Mouse (Mus musculus) cerebral cortex, adult 2 months (tissue): ENCODE measurements around the gene Ghdc.

Experiments
- WGBS: fragments of 180-500 bp; shearing (Covaris S2); methylation state at CpG from one replicate; pipeline ENCODE4 v1.1.7; 2018; 5-methylcytosine and 5-hydroxymethylcytosine counted together

Gene Ghdc

DNA sequence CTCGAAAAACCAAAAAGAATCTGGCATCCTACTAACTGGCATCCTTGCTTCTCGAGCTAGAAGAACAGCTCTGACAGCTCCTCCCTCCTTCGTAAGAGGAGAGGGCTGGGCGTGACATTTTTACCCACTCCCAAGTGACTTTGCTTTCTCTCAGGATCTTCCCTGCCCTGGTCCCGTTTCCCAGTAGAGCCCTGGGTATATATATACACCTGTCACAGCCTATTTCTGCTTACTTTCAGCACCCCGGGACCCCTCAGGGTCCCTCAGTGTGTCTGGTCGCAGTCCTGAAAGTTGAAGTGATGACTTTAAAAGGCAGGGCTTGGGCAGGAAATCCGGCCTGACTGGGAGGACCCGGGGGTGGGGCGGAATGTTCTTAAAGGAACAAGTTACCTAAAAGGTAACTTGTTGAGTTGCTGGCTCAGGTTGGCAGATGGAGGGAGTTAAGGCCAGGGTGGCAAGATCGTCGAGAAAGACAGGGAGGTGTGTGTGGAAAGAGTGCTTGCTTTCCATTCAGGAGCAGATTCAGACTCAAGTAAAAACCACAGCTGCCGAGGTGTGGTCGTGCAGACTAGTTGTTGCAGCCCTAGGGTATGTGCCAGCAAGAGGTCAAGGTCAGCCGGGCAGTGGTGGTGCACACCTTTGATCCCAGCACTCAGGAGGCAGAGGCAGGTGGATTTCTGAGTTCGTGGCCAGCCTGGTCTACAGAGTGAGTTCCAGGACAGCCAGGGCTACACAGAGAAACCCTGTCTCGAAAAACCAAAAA is at the start of gene Ghdc:
Gene Ghdc, minus strand, starts transcription at position 312 of the 763 bp plus-strand sequence.
- WGBS = 19% methylated on average over 17 of the region's 17 CpGs

DNA sequence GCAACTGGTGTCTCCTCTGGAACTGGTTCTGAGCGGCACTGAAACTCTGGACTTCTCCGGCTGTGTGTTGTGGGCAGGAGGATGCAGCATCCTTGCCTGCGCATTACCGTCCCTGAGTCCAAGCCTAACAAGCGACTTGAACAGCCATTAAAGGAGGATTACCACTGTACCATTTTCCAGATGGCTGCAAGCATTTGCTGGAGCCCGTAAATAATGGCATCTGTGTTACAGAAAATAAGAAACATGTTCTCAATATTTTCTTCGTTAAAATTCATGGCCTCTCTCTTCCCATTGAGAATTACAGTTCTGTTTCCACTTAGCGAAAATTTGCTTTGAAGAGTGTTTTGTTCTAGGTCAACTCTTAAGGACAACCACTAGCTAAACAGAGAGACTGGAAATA is 49.3 kb upstream of the Ghdc start:
- WGBS = 71% methylated on average over 8 of the region's 8 CpGs

GRCm38 (mm10) chr11:100819626-100820025 is 48.9 kb upstream of the Ghdc start:
- 91% methylated on average over 16 of the region's 16 CpGs for WGBS

DNA sequence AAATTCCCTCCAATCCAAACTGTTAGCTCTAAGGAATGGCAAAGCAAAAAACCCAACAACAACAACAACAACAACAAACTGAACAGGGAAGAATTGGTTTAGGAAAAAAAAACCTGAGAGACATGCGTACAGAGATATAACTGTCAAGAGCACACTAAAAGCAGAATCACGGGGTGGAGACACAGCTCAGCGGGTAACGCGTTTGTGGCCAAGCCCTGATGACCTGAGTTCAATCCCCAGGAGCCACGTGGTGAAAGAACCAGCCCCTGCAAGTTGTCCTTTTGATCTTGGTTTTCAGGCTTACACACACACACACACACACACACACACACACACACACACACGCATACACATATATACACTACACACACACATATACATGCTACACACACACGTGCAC is 48.3 kb upstream of the Ghdc start:
- WGBS = 89% methylated on average over 8 of the region's 8 CpGs

GRCm38 (mm10) chr11:100818359-100819012 is 47.7 kb upstream of the Ghdc start:
- 95% methylated on average over 15 of the region's 15 CpGs for WGBS

DNA sequence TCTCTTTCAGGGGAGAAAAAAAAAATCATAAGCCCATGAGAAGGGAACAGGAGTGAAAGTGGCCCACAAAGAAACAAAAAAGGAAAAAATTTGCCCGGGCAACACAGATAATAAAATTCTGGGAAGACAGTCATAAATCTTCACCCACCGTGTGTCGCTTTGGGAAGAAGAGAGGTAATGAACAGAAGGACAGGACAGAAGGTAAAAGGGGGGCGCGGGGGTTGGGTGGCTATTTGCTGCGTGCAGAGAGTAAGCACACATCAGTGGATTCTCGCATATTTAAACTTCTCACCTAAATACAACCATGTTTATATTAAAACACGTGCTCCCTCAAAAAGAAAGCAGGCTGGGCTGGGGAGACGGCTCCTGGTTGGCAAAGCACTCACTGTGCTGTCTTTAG is 46.6 kb upstream of the Ghdc start:
- WGBS = 80% methylated on average over 9 of the region's 9 CpGs

DNA sequence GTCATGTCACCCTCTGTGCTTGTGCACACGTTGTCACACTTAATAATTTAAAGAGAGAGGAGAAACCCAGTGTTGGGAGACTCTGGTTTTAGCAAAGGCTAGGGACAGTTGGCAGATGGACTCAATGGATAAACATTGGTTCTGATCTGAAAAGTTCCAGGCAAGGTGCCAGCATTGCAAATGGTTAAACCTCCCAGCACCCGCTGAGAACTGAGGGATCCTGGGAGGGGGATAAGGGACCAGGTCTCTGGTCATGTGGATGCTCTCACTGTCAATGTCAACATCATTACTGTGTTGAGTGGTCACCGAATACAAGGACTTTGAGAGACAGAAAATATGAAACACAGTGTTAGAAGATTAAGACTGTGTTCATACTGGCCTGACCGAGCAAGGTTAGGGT is 46.0 kb upstream of the Ghdc start:
- 76% methylated on average over 4 of the region's 4 CpGs for WGBS

GRCm38 (mm10) chr11:100816342-100816741 is 45.6 kb upstream of the Ghdc start:
- 94% methylated on average over 3 of the region's 3 CpGs for WGBS

- WGBS = 81% methylated on average over 13 of the region's 13 CpGs
Measured at GRCm38 (mm10) chr11:100814498-100814897, 43.7 kb upstream of the Ghdc start.

GRCm38 (mm10) chr11:100811132-100811531 is 40.4 kb upstream of the Ghdc start:
- WGBS = 85% methylated on average over 2 of the region's 2 CpGs

- 82% methylated on average over 9 of the region's 9 CpGs for WGBS
Measured at GRCm38 (mm10) chr11:100810516-100810915, 39.8 kb upstream of the Ghdc start.

DNA sequence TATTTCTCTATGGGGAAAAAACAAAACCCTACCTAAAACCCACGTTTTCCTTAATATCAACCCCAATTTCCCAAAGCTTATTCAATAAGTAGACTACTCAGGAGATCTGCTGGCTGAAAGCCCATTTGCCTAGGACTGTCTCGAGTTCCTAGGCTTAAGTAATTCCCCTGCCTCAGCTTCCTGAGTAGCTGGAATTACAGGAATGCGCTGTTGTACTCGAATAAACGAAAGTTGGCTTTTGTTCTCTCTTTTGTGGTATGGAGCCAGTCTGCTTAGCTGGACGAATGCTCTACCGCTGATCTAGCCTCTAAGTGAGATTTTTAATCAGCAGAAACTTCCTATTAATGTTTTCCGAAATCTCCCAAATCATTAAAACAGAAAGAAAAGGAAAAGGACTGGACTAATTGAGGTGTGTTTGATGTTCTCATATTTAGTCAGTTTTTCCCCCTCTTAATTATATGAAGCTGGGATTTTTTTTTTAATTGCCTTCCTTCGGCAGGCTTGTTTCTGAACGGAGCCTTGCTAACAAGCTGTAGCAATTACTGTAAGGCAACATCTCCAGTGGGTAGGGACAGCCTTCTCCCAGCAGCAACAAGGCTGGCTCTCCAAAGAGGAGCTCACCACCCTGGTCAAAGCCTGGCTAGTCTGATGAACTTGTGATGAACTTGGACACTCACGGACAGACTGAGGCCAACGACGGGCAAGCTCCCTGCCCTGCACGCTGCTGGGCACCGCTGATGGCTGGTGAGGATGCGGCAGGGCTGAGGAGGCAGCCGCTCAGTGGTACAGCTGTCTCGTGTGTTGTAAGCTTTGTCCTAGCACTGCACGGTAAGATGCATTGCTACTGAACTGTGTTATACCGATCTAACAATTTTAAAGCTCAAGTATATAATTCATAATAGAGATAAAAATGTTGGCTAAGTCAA is 35.9 kb upstream of the Ghdc start:
- WGBS = 67% methylated on average over 20 of the region's 20 CpGs

- WGBS = 85% methylated on average over 7 of the region's 7 CpGs
Measured at GRCm38 (mm10) chr11:100805535-100805934, 34.8 kb upstream of the Ghdc start.

DNA sequence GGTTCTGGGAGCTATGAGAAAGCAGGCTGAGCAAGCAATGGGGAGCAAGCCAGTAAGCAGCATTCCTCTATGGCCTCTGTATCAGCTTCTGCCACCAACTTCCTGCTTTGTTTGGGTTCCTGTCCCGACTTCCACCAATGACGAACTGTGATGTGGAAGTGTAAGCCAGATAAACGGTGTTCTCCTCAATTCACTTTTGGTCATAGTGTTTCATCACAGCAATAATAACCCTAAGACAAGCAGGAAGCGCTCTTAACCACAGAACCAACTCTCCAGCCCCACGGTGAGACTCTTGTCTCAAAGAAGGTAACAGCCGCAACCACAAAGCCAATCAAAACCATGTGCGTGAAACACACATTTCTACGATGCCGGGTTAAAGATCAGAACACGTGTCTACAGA is 33.7 kb upstream of the Ghdc start:
- WGBS = 96% methylated on average over 10 of the region's 10 CpGs

DNA sequence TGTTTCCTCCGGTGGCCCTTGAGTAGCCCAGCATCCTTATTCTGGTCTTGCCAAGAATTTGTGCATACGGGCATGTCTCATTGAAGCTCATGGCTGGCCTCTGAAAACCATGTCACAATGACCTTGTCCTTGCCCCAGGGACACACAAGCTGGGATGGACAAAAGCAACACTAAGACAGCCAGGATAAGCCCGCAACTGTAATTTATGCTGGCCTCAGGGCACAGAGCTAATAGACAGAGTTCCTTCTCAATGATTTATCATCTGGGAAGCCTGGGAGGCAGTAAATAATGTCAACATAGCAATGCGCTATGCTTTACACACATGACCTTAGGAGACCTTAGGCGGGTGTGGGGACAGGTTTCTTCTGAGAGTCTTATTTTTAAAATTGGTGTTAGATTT is 28.7 kb upstream of the Ghdc start:
- WGBS = 80% methylated on average over 5 of the region's 5 CpGs

- whole genome bisulfite sequencing = 87% methylated on average over 8 of the region's 8 CpGs
Measured at GRCm38 (mm10) chr11:100796585-100796984, 25.8 kb upstream of the Ghdc start.

GRCm38 (mm10) chr11:100795386-100795785 is 24.6 kb upstream of the Ghdc start:
- 95% methylated on average over 2 of the region's 2 CpGs for whole genome bisulfite sequencing

DNA sequence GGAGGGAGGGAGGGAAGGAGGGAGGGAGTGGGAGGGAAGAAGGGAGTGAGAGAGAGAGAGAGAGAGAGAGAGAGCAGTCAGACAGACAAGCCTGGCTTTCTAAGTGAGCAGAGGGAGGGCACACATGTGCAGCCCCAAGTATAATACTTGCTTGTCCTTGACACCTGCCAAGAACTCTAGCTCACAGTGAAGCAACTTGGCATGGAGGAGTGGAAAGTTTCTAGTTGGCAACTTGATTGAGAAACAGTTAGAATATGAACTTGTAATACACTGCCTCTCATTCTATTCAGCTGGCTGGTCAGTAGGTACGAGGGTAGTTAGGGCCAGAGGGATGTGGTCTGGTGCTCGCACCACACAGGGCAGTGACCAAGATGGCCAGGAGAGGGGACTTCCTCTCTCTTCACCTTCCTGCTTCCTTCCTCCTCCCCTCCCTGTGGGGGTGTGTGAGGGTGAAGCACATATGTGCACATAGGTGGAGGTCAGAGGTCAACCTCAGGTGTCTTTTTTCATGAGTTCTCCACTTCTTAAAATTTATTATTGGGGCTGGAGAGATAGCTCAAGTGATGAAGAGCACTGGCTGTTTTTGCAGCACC is 20.8 kb upstream of the Ghdc start:
- WGBS = 61% methylated on average over 2 of the region's 2 CpGs

DNA sequence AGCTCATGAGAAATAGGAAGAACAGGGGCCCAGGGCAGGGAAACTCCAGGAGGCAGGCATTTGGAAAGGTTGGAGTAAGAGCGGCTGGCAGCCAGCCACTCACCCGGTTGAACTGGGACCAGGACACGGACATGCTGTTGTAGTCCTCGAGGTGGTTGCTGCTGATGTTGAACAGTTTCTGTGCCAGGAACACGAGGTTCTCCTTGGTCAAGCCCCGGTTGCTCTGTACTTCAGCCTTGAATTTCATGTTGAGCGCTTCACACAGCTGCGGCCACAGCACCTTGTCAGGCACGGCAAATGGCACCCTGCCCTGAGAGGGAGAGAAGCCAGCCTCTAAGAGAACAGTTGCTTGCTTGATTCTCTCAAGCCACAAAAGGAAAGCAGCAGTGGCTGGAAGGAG is 19.9 kb upstream of the Ghdc start:
- 64% methylated on average over 9 of the region's 9 CpGs for WGBS

DNA sequence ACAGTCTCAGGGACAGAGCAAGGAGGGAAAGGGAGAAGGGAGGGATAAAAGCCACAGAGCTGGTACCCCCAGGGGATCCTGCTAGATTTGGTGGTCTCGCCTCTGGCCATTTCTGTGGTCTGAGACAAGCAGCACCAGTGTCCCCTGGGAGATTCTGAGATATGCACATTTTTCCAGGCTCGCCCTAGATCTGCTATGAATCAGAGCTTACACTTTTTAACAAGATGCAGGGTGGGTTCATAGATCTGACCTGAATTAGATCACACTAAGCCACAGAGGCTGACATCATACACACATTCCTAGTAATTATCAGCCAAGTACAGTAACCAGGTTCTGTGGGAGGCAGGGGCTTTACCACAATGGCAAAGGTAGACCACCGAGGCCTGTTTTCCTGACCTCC is 18.9 kb upstream of the Ghdc start:
- WGBS = 93% methylated on average over 3 of the region's 3 CpGs

GRCm38 (mm10) chr11:100785774-100786173 is 15.0 kb upstream of the Ghdc start:
- 77% methylated on average over 2 of the region's 2 CpGs for WGBS

DNA sequence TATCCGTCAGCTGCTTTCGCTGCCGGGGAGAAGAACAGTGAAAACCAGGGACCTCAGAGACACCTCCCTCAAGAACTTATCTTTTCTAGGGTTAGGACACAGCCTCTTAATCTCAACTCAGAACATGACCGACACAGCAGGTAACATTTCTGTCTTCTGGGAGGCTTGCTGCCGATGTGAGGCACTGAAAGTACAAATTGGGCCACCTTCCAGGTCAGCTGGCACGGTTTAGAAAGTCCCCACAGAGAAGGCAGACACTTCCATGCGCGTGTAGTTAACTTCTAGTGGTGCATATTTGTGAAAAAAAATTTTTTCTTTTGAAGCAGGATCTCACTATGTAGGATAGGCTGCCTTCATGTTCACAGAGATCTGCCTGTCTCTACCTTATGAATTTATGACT is 13.5 kb upstream of the Ghdc start:
- WGBS = 81% methylated on average over 8 of the region's 8 CpGs
